Mouse (Mus musculus): ENCODE data around the gene Avil.

- TF ChIP-seq CTCF (IDR thresholded peaks at IDR 0.05; ENCODE audit: insufficient read depth, low read length): peak; percentile 96
- no peak for TF ChIP-seq POLR2A (IDR thresholded peaks at IDR 0.05; ENCODE audit: borderline replicate concordance, extremely low read depth, low read depth, low read length)
Measured at GRCm38 (mm10) chr10:126990313-126991056, 10.0 kb upstream of the Avil start.
